Mouse (Mus musculus): Measurements from ENCODE around the gene Cyp2d11.
"Not testable (repeated sequence)": the region's sequence is repeated elsewhere in the genome, so short reads cannot be mapped to it uniquely, and the experiment has no call there.

Cyp2d11 gene

GRCm38 (mm10) chr15:82379871-82380713 lies 13.7 kb downstream of the Cyp2d11 start, which contains the start of gene Cyp2d22:
Gene Cyp2d22, minus strand, starts transcription at chr15:82380260.
- in situ Hi-C loops (cut with MboI): no loop called here

GRCm38 (mm10) chr15:82379511-82379870 lies 14.3 kb downstream of the Cyp2d11 start:
- in situ Hi-C loops (cut with MboI): no loop called here

GRCm38 (mm10) chr15:82378261-82379180 lies 15.3 kb downstream of the Cyp2d11 start:
- in situ Hi-C loops (cut with MboI): no loop called here

GRCm38 (mm10) chr15:82377701-82378100 lies 16.1 kb downstream of the Cyp2d11 start:
- in situ Hi-C loops (cut with MboI): no loop called here

GRCm38 (mm10) chr15:82376393-82377138 lies 17.3 kb downstream of the Cyp2d11 start:
- in situ Hi-C loops (cut with MboI): no loop called here

GRCm38 (mm10) chr15:82375855-82376254 lies 18.0 kb downstream of the Cyp2d11 start:
- in situ Hi-C loops (cut with MboI): no loop called here

DNA sequence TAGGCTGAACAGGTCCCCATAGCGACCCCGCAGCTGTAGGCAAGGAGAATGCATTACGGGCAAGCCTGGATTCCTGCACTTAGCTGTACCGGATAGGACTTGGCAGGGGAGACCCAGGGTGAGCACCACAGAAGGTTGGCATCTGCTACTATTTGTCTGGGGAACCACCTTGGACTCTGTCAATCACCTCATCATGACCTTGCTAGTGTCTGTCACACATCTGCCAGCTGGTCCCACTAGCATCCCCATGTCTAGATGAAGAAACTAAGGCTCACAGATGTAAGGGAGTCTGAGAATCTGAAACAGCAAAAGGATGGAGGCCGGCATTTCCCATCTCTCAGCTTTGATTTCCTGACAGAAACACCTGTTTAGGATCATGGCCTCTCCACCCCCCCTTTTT lies 19.4 kb downstream of the Cyp2d11 start:
- in situ Hi-C loops (cut with MboI): no loop called here

DNA sequence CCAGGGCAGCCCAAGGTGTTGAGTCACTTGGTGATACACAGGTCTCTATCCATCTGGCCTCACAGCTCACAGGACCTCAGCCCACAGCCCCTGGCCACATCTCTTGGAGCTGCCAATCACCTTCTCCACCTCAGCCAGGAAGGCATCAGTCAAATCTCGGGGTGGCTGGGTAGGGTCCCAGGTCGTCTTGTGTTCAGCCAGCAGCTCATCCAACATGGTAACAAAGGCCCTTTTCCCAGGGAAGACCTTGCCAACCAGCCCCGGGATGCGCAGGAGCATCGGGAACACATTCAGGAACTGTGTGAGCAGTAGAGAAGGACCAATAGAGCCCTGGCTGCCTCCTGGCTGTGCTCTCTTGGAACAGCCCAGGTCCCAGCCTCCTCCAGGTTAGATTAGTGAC lies 20.8 kb downstream of the Cyp2d11 start:
- in situ Hi-C loops (cut with MboI): no loop called here

- in situ Hi-C loops (cut with MboI): no loop called here
Observed at GRCm38 (mm10) chr15:82372446-82372845, 21.4 kb downstream of the Cyp2d11 start.

- in situ Hi-C loops (cut with MboI): no loop called here
Observed at GRCm38 (mm10) chr15:82368851-82369250, 25.0 kb downstream of the Cyp2d11 start.

- in situ Hi-C loops (cut with MboI): no loop called here
Observed at GRCm38 (mm10) chr15:82368146-82368545, 25.7 kb downstream of the Cyp2d11 start.

- in situ Hi-C loops (cut with MboI): not testable (repeated sequence)
Observed at GRCm38 (mm10) chr15:82364561-82364960, 29.3 kb downstream of the Cyp2d11 start.

DNA sequence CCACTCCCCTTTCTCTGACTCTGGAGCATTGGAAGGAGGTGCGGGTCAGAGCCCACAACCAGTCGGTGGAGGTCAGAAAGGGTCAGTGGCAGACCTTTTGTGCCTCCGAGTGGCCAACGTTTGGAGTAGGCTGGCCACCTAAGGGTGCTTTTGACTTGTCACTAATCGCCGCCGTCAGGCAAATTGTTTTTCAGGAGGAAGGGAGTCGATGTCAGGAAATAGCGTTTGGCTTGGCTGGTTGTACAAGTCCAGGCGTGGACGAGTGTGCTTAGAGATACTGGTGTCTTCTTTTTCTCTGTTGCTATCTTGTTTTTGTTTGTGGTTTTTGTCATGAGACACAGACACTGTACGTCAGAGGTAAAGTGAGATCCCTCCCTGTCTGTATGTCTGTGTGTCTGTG lies 30.0 kb downstream of the Cyp2d11 start:
- in situ Hi-C loops (cut with MboI): not testable (repeated sequence)

DNA sequence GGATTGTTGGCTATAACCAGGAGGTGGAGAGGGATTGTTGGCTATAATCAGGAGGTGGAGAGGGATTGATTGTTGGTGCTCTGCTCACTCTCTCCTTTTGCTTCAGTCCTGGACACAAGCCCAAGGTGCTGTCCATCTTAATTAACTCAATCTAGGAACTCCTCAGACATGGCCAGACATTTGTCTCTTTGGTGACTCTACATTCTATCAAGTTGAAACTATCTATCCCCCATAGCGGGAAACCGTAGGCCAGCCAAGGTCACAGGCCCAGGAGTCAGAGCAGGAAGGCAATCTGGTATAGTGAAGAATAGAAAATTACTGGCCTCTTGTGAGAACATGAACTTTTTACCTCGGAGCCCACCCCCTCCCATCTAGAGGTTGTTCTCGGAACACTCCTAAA lies 31.6 kb downstream of the Cyp2d11 start:
- in situ Hi-C loops (cut with MboI): no loop called here

GRCm38 (mm10) chr15:82361459-82362018 lies 32.3 kb downstream of the Cyp2d11 start:
- in situ Hi-C loops (cut with MboI): no loop called here

DNA sequence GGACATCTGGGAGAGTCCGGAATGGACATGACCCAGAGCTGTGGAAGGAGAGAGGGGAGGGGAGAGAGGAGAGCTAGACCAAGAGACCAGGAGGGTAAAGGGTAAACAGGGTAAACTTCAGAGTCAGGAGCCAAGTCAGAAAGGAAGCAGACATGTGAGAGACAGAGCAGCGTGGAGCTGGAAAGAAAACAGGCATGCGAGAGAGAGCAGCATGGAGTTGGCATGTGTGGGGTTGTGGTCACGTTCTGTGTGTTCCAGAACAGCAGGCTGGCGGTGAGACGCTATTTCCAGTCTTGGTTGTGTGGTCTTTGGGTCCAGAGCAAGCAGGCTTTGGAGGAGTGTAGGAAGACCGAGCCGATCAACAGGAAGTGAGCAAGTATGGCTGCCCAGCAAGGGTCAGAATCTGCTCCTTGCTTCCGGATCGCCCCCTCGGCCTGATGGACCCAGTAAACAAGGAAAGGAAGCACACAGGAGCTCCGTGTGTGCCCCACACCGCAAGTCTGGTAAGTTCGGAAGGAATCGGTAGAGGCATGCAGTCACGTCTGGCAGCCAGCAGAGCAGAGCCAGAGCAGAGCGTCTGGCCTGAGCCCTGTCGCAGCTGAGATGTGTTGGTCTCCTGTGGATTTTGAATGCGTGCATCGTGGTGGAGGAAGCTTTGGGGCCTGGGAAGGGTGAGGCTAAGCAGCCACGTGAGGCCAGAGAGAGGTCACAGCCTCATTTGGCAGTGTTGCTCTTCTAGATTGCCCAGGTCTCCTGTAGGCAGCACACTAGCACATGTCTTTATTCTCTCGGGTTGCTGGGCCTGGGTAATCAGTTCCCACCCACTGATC lies 35.2 kb downstream of the Cyp2d11 start:
- in situ Hi-C loops (cut with MboI): no loop called here

DNA sequence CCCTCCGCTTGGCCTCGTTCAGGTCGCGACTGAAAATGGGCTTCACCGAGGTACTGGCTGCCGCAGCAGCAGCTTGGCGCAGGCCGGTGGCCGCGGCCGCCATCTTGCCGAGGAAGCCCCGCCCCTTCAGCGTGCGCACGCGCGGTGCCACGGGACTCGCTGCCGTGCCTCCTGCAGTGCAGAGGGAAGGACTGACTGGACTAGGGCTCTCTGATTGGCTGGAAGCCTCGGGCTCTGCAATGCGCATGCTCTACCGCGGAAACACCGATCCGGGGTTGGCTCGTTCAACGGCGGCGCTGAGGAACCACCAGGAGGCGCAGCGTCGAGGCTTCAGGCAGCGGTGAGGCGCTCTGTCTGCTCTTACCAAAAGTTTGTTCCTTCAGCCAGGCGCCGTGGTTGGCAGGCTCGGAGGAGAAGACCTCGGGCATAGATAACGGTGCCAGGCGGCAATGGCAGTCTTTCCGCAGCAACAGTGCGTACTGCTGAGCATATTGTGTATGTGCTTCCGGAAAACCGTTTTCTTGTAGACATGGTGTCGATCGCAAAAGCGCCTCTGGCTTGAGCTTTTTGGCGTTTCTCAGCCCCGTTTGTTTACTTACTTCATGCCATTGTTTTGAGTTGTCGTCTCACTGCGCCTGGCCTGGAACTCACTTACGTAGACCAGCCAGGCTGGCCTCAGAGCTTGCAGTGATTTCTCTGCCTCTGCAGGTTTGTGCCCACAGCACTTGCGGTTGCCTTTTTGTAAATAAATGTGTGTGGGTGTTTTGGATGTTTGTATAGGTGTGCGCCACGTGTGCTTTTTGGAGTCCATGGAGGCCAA lies 39.5 kb downstream of the Cyp2d11 start, which contains the start of gene Ndufa6:
Gene Ndufa6 (minus strand): TSS at position 197 of the 820 bp plus-strand sequence.
- in situ Hi-C loops (cut with MboI): no loop called here

GRCm38 (mm10) chr15:82353745-82354113 lies 40.1 kb downstream of the Cyp2d11 start:
- in situ Hi-C loops (cut with MboI): no loop called here

DNA sequence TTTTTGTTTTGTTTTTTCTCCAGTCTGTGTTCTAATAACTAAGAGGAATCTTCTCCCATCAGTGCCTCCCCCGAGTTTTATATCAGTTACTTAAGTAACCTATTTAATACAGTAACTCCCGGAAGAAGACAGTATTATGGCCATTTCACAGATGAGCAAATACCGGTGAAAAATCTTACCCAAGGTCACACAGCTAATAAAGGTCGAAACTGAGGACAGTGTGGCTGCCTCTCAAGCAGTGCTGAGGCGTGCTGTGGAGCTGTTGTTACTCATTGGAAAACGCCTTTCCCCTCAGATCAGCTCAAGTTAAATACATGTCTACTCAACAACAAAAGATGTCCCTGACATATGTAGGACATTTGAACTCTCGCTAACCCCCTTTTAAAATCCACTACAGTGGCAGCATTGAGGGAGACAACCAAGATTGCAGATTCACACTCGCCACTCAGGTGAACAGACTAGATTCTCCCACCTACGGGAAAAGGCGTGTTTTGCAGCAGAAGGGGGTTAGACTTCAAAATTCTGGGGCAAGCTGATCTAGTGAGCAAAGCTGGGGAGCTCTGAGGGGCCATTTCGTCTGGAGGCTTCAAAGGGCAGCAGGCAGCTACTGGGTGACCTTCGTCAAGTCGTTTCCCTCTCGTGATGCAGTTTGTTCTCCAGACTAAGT lies 40.6 kb downstream of the Cyp2d11 start:
- in situ Hi-C loops (cut with MboI): no loop called here

Measured in mature B cell (primary cell).